Mouse (Mus musculus) retina, postnatal 7 days (tissue): Measurements from ENCODE around the gene Purb.
A peak's percentile ranks its signal among the peaks of the same experiment; 100 is the strongest.
"Not testable (repeated sequence)": the region's sequence is repeated elsewhere in the genome, so short reads cannot be mapped to it uniquely, and the experiment has no call there.

Source experiments
- DNase-seq: peaks from one replicate; pipeline ENCODE4 v3.0.0-alpha.2; 2012; ENCODE audit warnings: low read depth, low spot score

The Purb gene

DNA sequence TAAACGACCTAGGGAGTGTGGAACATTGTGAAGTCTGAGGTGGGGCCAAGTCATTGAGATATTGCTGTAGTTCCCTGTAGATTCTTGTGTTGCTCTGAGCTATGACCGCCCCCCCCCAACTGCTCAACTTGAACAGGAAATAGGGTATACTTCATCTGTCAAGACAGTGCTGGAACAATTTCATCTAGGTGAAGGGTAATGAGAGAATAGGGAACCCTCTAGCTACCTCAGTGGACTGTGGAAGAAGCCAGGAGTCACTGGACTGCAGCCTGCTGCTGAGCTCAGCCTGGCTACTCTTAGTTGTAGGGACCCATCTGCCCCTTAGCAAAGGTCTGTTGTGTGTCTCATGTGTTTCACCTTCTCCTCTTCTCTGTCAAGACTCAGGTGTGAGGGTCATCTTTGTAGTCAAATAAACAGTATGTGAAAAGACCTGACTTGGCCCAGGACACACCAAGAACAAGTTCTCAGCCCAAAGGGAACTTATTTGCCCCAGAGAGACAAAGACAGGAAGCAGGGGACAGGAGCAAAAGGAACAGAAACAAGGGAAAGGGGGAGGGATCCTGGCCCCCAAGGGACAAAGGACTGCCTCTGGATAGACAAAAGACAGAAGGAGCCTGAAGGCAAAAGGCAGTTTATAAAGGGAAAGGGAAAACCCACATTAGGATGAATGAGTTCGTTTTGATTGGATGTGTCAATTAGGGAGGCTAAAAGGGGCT, 8.7 kb upstream of the Purb start:
- DNase-seq, result no peak

DNA sequence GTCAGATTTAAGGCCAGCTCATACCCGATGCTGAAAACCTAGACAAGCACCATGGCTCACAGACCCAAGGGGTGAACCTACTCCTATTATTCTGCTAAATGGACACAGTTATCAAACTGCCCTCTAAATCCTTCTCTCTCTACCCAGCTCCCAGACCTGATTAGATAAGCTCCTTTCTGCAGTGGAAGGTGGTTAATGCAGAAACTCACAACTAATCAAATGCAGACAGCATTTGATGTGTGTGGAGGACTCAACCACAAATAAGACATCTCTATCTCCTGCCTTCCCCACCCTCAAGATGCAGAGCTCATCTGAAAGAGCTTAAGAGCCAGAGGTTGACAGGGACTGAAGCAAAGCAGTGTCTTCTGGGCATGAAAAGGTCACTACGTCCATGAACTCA, 7.4 kb upstream of the Purb start:
- no peak for DNase-seq

DNA sequence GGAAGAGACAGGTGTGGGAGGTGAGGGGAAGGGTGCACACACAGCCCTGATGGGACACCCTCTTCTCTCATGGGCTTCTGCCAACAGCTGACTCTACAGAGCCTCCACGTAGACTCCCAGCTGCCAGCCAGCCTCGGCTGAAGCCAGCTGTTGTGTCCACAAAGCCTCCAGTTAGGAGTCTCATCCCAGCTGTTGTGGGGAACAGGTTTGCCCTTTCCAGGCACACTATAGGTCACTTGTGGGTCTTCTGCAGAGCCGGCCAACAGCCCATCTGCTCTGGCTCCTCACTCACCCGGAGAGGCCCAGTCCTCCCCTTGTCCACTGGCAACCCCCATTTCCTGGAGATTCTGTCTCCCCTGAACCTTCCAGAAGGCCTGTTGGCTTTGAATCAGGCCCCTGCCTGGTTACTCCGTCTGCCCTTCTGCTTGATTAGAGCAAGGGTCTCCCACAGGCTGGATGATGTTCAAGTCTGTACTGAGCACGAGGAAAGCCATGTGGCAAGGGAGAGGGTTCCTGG, 6.0 kb upstream of the Purb start:
- DNase-seq, result no peak

DNA sequence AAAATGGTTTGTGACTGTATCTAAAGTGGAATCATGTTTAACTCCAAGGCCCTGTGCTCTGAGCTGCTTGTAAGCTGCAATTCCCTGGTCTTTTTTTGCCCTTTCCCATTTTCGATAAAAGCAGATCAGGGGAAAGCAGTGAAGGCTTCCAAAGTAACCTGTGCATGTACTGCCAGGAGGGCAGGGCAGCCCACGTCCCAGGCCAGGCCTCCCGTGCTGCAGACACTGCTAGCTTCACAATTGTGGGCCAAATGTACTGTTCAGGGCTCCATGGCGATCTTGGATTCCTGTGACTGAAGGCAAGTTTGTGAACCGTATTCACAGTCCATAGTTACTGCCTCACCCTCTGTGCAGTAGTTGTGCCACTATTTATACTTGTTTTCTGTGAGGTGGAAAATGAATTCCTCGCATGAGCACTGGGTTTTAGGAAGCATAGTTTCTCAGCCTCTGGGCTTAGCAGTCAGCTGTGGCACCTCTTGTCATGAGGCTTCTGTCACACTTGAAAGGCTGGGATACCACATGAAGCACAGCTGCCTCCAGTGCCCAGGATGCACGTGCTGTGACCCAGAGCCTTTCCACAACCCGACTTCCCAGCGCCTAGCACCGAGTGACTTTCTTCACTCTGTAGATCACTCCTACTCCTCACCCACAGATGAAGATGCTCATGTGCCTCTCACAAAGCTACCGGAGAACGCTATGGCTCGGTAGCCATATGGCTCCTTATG, 5.1 kb upstream of the Purb start:
- no peak for DNase-seq

DNA sequence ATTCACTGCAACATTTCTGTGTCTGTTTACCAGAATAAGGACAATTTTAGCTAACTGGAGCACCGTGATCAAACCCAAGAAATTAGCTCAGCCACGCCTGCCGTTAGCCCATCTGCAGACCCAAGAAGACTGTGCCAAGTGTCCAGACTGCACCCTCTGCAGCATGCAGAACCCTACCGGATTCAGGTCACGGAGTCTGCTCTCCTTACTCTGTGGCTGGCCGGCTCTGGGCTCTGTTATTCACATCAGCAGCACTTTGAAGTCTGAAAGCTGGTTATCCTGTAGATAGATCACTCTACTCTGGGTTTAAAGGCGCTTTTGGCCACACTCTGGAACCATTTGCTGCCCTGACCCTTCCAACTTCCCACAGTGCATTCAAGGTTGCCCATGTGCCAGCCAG, 4.5 kb upstream of the Purb start:
- DNase-seq, result no peak

DNA sequence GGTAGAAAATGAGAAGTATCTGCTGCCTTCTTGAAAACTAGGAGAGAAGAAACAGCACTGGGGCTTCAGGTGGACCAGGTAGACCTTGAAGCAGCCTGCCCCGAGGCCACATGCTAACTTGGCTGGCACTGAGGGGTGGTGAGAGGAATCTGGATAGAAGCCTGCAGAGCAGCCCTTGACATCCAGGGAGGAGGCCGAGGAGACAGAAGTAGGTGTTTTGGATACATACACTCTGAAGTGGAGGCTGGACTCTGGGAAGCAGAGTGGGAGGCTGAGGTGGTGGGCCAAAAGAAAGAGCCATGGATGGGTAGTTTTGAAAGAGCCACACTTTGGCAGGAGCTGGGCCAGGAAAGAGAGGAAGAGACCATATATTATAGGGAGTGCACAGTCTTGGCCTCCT, 3.5 kb upstream of the Purb start:
- no peak for DNase-seq

DNA sequence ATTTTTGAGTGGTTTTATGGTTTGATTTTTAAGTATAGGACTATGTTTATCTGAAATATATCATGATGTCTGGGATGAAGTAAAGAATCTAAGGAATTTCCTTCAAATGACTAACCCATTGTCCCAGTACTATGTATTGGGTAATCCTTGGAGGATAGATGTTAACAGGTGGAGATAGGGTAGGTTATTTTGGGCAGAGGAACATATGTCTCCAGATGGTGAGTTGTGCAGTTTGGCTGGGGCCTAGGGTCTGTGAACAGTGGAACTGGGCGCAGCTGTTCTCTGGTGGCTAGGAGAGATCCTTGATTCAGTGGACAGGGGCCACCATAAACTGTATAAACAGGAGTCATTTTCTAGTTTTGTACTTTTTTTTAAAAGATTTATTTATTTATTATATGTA, 1.6 kb upstream of the Purb start:
- DNase-seq, result no peak

DNA sequence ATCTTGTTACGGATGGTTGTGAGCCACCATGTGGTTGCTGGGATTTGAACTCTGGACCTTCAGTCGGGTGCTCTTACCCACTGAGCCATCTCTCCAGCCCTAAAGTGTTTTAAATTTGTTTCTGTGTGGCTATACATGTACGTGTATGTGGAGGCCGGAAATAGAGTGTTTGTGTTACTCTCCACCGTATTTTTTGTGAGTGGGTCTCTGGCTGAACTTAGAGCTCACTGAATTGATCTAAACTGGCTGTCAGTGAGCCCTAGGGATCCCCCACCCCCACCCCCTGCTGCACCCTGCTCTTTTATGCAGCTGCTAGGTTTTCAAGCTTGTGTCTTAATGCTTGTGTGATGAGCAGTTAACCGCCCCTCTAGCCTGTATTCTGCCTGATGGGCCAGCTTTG, 1.2 kb upstream of the Purb start:
- no peak for DNase-seq

DNA sequence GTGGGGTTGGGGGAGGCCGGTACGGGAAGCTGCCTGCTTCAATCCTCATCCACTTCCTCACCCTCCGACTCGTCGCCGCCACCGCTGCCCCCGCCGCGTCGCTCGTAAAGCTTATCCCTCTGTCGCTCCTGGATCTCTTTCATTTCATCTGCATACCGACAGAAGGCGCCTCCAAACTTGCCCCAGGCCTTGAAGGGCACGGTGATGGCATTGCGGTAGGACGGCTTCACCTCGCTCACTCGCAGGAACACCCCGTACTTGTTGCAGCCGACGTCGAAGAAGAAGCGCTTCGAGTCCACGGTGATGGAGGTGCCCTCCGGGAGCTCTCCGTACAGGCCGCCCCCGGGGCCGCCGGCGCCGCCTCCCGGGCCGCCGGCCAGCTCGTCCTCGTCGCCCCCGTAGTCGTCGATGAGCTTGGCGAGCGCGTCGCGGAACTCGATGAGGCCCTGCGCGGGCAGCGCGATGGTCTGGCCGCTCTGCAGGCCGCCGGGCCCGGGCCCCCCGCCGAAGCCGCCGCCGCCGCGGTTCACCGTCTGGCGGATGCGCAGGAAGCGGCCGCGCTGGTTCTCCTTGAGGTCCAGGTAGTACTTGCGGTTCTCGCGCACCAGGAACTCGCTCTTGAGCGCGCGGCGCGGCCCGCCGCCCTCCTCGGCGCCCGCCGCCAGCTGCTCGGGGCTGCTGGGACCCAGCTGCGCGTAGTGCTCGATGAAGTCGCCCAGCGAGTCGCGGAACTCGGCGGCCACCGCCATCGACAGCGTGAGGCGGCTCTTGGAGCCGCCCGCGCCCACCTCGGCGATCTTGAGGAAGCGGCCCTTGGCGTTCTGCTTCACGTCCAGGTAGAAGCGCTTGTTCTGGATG, 614 bp downstream of the Purb start:
- peak; percentile 16 for DNase-seq

DNA sequence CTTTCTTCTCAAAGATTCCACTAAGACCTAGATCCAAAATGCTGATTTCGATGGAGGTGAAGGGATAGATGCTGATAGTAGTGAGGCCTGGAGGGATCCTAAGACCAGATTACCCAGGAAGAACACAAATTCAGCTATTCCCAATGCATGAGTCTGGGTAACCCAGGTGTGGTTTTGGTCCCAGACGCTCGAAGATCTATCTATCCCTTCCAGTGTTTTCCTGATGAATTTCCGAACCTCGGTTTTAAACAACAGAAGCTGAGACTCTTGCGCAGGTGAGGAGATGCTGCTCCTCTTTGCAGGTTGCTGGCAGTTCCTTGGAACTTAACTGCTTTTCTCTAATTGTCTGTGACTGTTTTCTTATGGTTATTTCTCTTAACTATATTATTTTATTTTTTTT, 1.3 kb downstream of the Purb start:
- DNase-seq, result no peak

DNA sequence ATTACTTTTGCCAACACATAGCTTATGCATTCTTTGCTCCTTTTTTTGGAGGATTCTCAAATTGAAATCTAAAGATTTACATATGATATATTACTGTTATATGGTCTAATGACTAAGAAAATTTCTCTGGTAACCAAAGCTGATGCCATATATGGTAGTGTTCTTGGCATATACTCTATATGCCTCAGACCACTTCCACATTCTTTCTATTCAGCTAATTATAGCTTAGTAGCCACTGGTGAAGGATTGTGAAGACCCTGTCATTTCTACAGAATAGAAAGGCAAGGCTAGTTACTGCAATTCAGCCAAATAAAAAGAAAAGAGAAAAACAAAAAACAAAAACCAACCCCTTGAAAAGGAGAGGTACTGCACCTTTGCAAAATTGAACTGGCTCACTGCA, 3.6 kb downstream of the Purb start:
- DNase-seq, result no peak

DNA sequence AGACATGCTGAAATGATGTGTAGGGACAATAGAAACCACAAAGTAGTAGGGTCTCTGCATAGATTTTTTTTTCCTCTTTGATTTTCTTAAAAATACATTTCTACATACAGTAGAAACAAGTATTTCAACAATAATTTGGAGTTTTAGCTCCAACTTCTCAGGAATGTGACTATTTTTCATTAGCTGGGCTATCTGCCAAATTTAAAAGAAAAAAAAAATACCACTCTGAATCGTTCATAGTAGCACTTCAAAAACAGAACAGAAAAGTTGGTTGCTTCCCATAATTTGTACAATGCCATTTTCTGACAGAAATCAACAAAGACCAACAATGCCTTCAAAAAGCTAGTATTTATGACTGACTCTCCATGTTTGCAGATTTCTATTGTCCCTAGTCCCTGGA, 4.2 kb downstream of the Purb start:
- DNase-seq, result no peak

DNA sequence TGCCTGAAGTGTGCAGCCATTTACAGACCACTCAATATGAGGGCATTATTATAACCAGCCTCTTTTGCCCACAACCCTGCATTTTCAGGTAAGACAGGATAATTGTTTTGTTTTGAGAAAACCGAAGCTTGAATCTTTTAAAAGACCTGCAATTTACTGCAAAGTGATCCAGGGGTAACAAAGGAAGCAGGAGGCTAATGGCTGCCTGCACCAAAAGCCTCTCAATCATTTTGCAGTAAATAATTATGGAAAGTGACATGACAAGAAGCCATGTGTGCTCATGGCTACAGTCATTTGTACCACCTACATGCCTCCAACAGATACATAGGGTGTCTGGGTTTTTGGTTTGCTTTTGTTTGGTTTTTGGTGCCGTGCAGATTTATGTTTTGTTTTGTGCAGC, 4.7 kb downstream of the Purb start:
- no peak for DNase-seq

DNA sequence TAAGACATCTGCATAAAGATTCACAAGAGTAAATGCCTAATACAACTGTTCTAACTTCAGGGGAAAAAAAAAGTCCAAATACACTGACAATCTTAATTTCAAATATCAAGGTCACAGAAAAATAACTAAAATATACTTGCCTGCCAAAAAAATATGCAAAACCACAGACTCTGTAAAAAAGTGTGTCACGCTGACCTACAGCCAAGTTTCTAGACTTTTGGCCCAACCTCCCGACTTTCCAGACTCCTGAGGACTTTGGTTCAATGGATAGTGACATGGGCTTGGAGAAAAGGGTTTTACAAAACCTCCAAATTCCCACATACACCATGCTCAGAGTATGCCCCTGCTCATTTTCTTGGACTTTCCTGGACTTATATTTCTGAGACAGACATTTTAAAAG, 7.2 kb downstream of the Purb start:
- DNase-seq, result no peak

DNA sequence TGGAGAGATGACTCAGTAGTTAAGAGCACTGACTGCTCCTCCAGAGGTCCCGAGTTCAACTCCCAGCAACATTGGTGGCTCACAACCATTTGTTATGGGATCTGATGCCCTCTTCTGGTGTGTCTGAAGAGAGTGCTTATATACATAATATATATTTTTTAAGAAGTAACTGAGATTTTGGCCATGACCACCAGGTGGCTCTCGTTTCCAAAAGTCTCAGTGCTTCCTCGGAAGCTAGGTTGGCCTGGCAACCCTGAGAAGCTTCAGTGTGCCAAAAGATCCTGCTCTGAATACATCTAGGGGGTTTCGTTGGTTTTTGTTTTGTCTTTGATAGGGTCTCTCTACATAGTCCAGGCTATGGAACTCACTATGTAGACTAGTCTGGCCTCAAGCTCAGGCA, 10.6 kb downstream of the Purb start:
- peak; percentile 58 for DNase-seq

DNA sequence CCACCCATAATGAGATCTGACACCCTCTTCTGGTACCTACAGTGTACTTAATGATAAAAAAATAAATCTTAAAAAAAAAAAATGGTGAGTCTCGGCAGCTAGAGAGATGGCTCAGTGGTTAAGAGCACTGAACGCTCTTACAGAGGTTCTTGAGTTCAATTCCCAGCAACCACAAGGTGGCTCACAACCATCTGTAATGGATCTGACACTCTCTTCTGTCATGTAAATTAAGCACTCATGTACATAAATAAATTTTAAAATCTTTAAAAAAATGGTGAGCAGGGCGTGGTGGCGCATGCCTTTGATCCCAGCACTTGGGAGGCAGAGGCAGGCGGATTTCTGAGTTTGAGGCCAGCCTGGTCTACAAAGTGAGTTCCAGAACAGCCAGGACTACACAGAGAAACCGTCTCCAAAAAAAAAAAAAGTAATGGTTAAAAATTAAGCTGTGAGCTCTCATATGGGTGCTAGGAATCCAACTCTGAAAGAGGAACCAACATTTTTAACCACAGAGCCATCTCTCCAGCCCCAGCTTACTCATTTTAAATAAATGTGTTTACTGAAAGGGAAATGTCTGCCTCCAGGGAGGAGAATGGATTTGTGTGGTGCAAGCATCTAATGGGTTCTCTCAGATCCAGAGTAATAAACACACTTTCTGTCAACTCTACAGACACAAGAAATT, 12.4 kb downstream of the Purb start:
- DNase-seq, result no peak

DNA sequence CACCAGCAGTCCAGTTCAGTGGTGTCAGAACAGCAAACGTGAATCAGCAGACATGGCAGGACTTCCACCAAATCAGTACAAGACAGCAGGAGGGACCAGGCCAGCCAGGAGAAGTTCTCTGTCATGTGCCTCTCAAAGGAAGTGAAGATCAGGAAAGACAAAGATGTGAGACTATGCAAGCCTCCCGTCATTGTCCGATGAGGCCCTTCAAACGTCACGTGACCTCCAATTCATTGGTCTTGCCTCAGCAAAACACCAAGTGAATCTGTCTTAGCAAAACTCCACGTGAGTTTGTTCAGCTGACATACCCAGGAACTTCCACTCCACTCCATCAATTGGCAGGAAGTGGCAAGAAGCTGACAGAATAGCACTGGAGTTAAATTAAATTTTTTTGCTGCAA, 19.6 kb downstream of the Purb start:
- no peak for DNase-seq

DNA sequence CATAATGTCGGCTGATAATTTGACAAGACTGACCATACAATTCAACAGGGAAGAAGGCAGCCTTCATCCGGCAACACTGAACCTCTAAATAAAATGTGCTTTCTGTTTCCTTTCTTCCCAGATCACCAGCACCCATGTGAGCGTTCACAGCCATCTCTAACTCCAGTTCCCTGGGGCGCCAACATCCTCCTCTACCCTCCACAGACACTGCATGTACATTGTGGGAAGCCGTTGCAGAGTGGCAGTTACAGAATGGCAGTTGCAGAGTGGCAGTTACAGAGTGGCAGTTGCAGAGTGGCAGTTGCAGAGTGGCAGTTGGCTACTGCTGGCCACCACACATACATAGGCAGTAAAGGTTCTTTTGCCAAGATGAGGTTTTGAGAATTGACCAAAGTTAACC, 27.6 kb downstream of the Purb start:
- not testable (repeated sequence) for DNase-seq

DNA sequence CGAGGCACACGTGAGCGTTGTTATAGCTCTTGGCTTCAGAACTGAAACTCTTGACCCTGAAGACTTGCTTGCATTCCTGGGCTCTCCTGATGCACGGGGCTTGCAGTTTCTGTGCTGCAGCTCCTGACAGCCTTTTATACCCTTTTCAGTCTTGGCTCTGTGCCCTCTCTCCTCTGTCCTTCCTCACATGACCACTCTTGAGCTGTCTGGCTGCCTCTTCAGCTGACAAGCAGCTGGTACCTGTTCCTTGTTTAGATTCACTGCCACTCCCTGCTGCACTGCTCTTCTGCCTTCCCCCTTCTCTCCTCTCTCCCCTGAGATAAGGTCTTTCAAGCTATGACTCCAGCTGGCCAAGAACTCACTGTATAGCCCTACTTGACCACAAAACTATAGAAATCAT, 28.2 kb downstream of the Purb start:
- no peak for DNase-seq

DNA sequence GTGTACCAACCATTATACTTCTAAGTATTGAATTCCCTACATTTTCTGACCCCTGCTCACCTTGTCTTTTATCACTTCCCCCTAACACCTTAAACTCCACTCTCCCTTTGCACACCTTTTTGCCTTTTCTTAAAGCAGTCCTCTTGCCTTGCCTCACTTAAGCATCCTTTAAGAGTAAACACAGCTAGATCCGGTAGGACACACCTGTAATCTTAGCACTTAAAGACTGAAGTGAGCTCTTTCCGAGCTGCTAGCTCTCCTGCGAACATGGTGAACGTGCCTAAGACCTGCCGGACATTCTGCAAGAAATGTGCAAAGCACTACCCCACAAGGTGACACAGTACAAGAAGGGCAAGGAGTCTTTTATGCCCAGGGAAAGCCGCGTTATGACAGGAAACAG, 29.8 kb downstream of the Purb start:
- no peak for DNase-seq

DNA sequence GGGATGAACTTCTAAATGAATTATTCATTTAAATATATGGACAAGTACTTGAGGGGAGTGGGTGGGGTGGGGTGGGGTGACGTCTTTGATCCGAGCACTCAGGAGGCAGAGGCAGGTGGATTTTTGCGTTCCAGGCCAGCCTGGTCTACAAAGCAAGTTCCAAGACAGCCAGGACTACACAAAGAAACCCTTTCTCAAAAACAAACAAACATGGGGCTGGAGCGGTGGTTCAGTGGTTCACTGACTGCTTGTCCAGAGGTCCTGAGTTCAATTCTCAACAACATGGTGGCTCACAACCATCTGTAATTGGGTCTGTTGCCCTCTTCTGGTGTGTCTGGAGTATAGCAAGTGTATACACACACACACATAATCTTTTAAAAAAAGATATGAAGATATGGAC, 30.3 kb downstream of the Purb start:
- no peak for DNase-seq
